Mouse (Mus musculus) lung, postnatal 0 days (tissue): ENCODE measurements around the gene Selenos.

Source experiments
- CTCF ChIP-seq: IDR thresholded peaks from 2 replicates; pipeline ENCODE4 v1.5.1; 2016; ENCODE audit warnings: antibody characterized with exemption, mild to moderate bottlenecking
- EP300 ChIP-seq: IDR thresholded peaks from 2 replicates; pipeline ENCODE4 v1.6.1; 2016; ENCODE audit warnings: antibody characterized with exemption, mild to moderate bottlenecking, control low read depth

DNA sequence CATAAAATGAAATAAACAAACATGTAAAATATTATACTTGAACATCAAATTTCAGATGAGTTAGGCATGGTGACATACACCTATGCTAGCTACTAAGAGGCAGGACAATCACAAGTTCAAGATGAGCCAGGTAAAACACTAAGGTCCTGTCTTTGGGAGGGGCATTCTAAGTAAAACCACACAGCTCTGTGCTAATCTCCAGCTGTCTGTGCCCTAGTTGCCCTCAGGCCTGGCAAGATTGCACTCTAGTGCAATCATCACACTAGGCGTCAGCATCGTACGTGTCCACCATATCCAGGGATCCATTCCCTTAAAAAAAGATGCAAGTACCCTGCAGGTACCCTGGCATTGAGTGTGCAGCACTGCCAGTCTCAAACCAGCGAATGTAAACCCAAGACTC lies 57.9 kb downstream of the Selenos start:
- no peak for TF ChIP-seq CTCF
- no peak for TF ChIP-seq EP300
